Mouse (Mus musculus) intestine, postnatal 0 days (tissue): ENCODE measurements around the gene Btbd7. TPM values are rescaled to one million over a fixed set of nuclear protein-coding genes. Genes with fewer than 3 reads are reported as not detected.

ENCODE experiments used
- ATAC-seq: fragments of 200-750 bp; cut with Nextera tagmentation; 2 replicates; pipeline ENCODE4 v1.8.0; 2017; ENCODE audit warnings: mild to moderate bottlenecking, moderate TSS enrichment, moderate library complexity
- H3K27ac ChIP-seq: fragments of 300-500 bp; sonication (generic); 2 replicates; pipeline ENCODE4 v1.5.1; 2014; ENCODE audit warnings: mild to moderate bottlenecking, low read depth, low read length, moderate library complexity
- H3K27me3 ChIP-seq: fragments of 300-500 bp; sonication (generic); replicated peaks from 2 replicates; pipeline ENCODE4 v1.6.1; 2014; ENCODE audit warnings: low read length, mixed read lengths; ENCODE audit not compliant: control insufficient read depth, insufficient read depth
- H3K36me3 ChIP-seq: fragments of 300-500 bp; sonication (generic); 2 replicates; pipeline ENCODE4 v1.6.1; 2014; ENCODE audit warnings: mild to moderate bottlenecking, moderate library complexity; ENCODE audit not compliant: control insufficient read depth, insufficient read depth
- H3K4me1 ChIP-seq: fragments of 300-500 bp; sonication (generic); replicated peaks from 2 replicates; pipeline ENCODE4 v1.6.1; 2014; ENCODE audit warnings: antibody characterized with exemption, low read length, mixed read lengths; ENCODE audit not compliant: control insufficient read depth, insufficient read depth
- H3K4me2 ChIP-seq: fragments of 300-500 bp; sonication (generic); replicated peaks from 2 replicates; pipeline ENCODE4 v1.6.1; 2014; ENCODE audit warnings: low read depth, mild to moderate bottlenecking, moderate library complexity
- H3K4me3 ChIP-seq: fragments of 300-500 bp; sonication (generic); 2 replicates; pipeline ENCODE4 v1.5.1; 2014; ENCODE audit warnings: low read depth, low read length
- H3K9ac ChIP-seq: fragments of 300-500 bp; sonication (generic); 2 replicates; pipeline ENCODE4 v1.6.1; 2014; ENCODE audit warnings: mild to moderate bottlenecking, low read depth, low read length
- H3K9me3 ChIP-seq: fragments of 300-500 bp; sonication (generic); 2 replicates; pipeline ENCODE4 v1.6.1; 2016; ENCODE audit warnings: mixed run types; ENCODE audit not compliant: control insufficient read depth
- CTCF ChIP-seq: sonication (generic); IDR thresholded peaks from 2 replicates; pipeline ENCODE4 v1.5.1; 2016; ENCODE audit warnings: low read depth, mild to moderate bottlenecking, control low read depth, antibody characterized with exemption, moderate library complexity
- WGBS: fragments of 180-500 bp; shearing (Covaris S2); extraction: QIAGEN DNeasy Blood & Tissue Kit; methylation state at CpG from one replicate; pipeline ENCODE4 v1.1.7; 2014; 5-methylcytosine and 5-hydroxymethylcytosine counted together
- polyA plus RNA-seq: library from polyadenylated mRNA; unstranded; fragments of >200 nt; fragmentation: Nextera tagmentation; extraction: Ambion mirVana; gene quantifications from 2 replicates; pipeline ENCODE4 v1.2.1, GENCODE M21; 2015

The Btbd7 gene
- polyA plus RNA-seq, 1 experiment from 2014 or later: 7.8 TPM

DNA sequence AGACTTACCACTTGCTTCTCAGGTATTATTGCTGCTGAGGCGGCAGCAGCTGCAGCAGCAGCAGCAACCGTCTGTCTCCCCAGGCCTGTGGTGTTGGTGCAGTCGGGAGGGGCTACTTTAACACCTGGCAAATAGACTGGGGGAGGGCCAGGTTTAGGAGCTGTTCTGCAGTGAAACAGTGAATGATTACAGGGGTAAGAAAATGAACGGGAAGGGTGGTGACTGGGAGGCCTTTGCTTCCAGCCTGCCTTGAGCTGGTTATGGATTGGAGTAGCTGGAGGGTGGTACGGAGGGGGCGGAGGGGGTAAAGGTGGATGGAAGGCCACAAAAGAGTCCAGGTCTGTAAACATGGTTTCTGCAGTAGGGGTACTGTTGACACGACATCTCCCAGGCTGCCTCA is 90.3 kb downstream of the Btbd7 start:
- Histone ChIP-seq H3K9me3 (no peaks in the 10 kb centered on the region), H3K4me1 (no peaks in the 10 kb centered on the region), H3K27ac (no peak overlapping the region), H3K36me3 (peaks cover 72% of the 10 kb centered on the region), H3K4me3 (no peak overlapping the region), H3K27me3 (no peaks in the 10 kb centered on the region), H3K9ac (no peak overlapping the region), H3K4me2 (no peak overlapping the region)
- no peak for TF ChIP-seq CTCF
- 69% methylated on average over 7 of the region's 7 CpGs for WGBS
- ATAC-seq: no peak

DNA sequence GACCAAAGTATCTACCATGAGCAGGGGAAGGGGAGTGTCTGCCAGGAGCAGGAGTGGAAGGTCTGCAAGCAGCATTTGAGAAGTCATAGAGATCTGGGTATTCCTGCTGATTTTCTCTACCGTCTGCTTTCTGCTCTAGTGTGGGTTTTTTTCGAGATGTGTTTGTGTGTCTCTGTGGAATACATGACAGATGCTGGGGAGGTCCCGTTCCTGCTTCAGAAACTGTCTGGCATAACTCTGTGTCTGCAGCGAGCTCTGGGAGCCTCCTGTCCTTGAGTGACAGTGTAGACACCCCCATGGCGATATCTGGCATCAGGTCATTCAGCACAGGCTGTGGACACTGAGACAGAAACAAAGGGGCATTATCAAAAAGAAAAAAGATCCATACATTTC is 92.7 kb downstream of the Btbd7 start:
- Histone ChIP-seq H3K27me3 (no peaks in the 10 kb centered on the region), H3K4me2 (no peak overlapping the region), H3K36me3 (peaks cover 50% of the 10 kb centered on the region), H3K9ac (no peak overlapping the region), H3K27ac (no peak overlapping the region), H3K4me3 (no peak overlapping the region), H3K4me1 (no peaks in the 10 kb centered on the region), H3K9me3 (no peaks in the 10 kb centered on the region)
- TF ChIP-seq CTCF: no peak
- WGBS: 93% methylated on average over 5 of the region's 5 CpGs
- ATAC-seq: no peak

DNA sequence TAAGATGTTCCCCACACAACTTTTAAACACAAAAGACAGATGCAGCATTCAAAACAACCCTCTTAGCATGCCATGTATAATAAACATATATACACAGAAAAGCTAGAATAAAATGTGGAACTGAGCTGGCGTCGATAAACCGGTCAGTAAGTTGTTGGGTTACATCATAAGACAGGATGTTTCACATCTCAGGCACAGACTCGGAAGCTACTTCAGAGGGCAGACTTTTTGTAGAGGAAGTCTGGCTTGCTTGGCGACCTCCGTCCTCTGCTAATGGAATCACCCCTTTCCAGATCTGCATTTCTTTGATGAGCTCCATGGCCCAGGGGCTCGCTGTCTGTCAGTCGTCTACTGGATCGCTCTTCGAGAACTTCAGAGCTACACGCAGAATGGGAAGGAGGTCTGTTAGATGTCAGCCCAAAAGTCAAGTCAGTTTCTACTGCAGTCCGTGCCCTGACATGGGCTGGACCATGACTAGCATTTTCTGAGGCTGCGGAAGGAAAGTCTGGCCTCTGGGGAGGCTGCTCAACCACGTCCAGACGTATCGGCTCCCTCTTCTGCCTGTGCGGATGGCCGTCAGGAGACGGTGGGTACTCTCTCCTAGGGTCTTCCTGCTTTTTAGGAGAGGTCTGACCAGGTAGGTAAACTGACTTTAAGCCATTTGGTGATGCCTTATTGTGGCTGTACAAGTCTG is 93.2 kb downstream of the Btbd7 start:
- Histone ChIP-seq H3K4me3 (no peak overlapping the region), H3K27me3 (no peaks in the 10 kb centered on the region), H3K9ac (no peak overlapping the region), H3K36me3 (peaks cover 45% of the 10 kb centered on the region), H3K4me1 (no peaks in the 10 kb centered on the region), H3K27ac (no peak overlapping the region), H3K9me3 (no peaks in the 10 kb centered on the region), H3K4me2 (no peak overlapping the region)
- ATAC-seq: no peak
- 91% methylated on average over 19 of the region's 19 CpGs for WGBS
- TF ChIP-seq CTCF: no peak

DNA sequence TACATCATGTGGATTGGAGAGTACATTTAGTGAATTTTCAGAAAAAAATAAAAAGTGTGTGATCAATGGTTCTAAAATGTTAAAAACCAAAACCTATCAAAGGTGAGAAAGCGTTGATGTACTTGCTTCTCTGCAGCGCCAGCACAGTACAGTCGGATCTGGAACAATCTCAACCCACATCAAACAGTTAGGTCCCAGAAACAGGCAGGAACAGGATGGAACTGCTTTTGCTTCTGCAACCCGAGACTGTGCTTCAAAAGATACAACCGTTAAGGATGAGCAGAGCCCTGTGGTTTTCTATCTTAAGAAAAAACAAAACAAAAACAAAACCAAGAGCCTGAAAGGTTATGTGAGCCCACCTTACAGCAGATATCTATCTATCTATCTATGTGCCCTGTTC is 95.4 kb downstream of the Btbd7 start:
- no peaks in the 10 kb centered on the region for H3K27me3 ChIP-seq
- TF ChIP-seq CTCF: no peak
- no peak overlapping the region for H3K4me3 ChIP-seq
- H3K9me3 ChIP-seq: no peaks in the 10 kb centered on the region
- H3K9ac ChIP-seq: no peak overlapping the region
- no peaks in the 10 kb centered on the region for H3K4me1 ChIP-seq
- 91% methylated on average over 5 of the region's 5 CpGs for WGBS
- no peak for ATAC-seq
- H3K4me2 ChIP-seq: no peak overlapping the region
- H3K27ac ChIP-seq: no peak overlapping the region
- H3K36me3 ChIP-seq: peaks cover 47% of the 10 kb centered on the region

DNA sequence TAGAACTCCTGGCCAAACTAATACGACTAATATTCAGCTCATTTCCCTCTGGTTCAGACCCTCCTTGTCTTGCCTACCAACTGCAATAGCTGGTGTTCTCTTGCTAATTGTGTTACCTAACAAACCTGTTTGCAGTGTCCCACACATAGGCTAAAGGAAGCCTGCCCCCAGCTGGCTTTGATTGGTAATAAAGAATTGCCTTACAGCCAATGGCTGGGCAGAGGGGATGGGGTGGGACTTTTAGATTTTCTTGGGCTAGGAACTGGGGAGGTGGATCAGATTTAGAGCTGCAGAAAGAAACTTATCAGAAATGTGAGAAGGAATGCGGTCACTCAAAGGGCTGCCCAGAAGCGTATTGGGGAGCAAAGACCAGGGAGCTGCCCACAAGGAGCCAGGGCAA is 98.8 kb downstream of the Btbd7 start:
- no peaks in the 10 kb centered on the region for H3K27me3 ChIP-seq
- peak; percentile 56; the same call in 1 of the 2 replicates for ATAC-seq
- no peak overlapping the region for H3K27ac ChIP-seq
- TF ChIP-seq CTCF: peak; percentile 53
- WGBS: 52% methylated on average over 3 of the region's 3 CpGs
- no peak overlapping the region for H3K9ac ChIP-seq
- H3K4me1 ChIP-seq: no peaks in the 10 kb centered on the region
- H3K36me3 ChIP-seq: peaks cover 42% of the 10 kb centered on the region
- no peak overlapping the region for H3K4me3 ChIP-seq
- no peak overlapping the region for H3K4me2 ChIP-seq
- H3K9me3 ChIP-seq: no peaks in the 10 kb centered on the region

DNA sequence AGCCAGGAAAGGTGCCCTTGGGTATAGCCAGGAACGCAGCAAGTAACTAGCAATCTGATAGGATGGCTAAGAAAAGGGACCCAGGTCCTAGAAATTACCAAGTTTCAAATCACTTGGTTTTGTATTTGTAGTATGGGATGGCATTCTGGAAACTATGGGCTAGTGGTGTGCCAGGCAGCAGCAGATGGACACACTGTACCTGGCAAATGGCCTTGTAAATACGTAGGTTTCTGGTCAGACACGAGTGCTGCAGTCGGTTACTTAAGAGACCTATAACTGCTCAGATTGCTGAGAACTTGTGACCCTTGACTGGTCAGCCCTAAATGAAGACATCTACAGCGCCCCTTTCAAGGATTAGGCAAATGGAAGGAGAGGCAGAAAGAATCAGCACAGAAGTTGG is 100.1 kb downstream of the Btbd7 start:
- H3K36me3 ChIP-seq: peaks cover 42% of the 10 kb centered on the region
- H3K9me3 ChIP-seq: no peaks in the 10 kb centered on the region
- WGBS: 81% methylated on average over 5 of the region's 5 CpGs
- H3K27me3 ChIP-seq: no peaks in the 10 kb centered on the region
- no peak overlapping the region for H3K4me2 ChIP-seq
- ATAC-seq: no peak
- no peak for TF ChIP-seq CTCF
- no peaks in the 10 kb centered on the region for H3K4me1 ChIP-seq
- no peak overlapping the region for H3K4me3 ChIP-seq
- no peak overlapping the region for H3K9ac ChIP-seq
- no peak overlapping the region for H3K27ac ChIP-seq
